Mouse (Mus musculus) C2C12 (cell line): ENCODE results near the gene Gna11. TPM values are rescaled to one million over a fixed set of nuclear protein-coding genes. Genes with fewer than 3 reads are reported as not detected.

Source experiments
- H3K27me3 ChIP-seq: one replicate; pipeline ENCODE4 v1.6.1; 2011; ENCODE audit not compliant: control insufficient read depth, insufficient read depth, insufficient read length
- H3K36me3 ChIP-seq: one replicate; pipeline ENCODE4 v1.6.1; 2011; ENCODE audit not compliant: control insufficient read depth, insufficient read depth
- H3K4me3 ChIP-seq: one replicate; pipeline ENCODE4 v1.5.1; 2011; ENCODE audit warnings: mild to moderate bottlenecking, control low read depth; ENCODE audit not compliant: poor library complexity, insufficient read depth, severe bottlenecking
- H3K79me2 ChIP-seq: one replicate; pipeline ENCODE4 v1.6.1; 2011; ENCODE audit not compliant: control insufficient read depth, insufficient read depth
- H3K79me3 ChIP-seq: one replicate; pipeline ENCODE4 v1.6.1; 2011; ENCODE audit warnings: low read depth, control low read depth
- H3ac ChIP-seq: one replicate; pipeline ENCODE3; 2011; ENCODE audit warnings: low read depth; ENCODE audit not compliant: control insufficient read depth, insufficient read length
- CEBPB ChIP-seq: IDR thresholded peaks from one replicate; pipeline ENCODE4 v1.6.1; 2011; ENCODE audit warnings: low read depth, mild to moderate bottlenecking, control low read depth, moderate library complexity
- CTCF ChIP-seq: IDR thresholded peaks from one replicate; pipeline ENCODE4 v1.5.1; 2011; ENCODE audit not compliant: control insufficient read depth, insufficient read depth, insufficient read length
- FOSL1 ChIP-seq: IDR thresholded peaks from one replicate; pipeline ENCODE4 v1.8.0; 2011; ENCODE audit warnings: mild to moderate bottlenecking, low read length; ENCODE audit not compliant: poor library complexity, insufficient read depth, severe bottlenecking
- MAX ChIP-seq: IDR thresholded peaks from one replicate; pipeline ENCODE4 v1.6.1; 2011; ENCODE audit warnings: mild to moderate bottlenecking, control low read depth
- MYOD1 ChIP-seq: IDR thresholded peaks from one replicate; pipeline ENCODE4 v1.6.1; 2011; ENCODE audit warnings: low read depth; ENCODE audit not compliant: control insufficient read depth, insufficient read length
- MYOG ChIP-seq: IDR thresholded peaks from one replicate; pipeline ENCODE4 v1.6.1; 2011; ENCODE audit not compliant: control insufficient read depth, insufficient read length; ENCODE audit errors: extremely low read depth
- USF1 ChIP-seq: IDR thresholded peaks from one replicate; pipeline ENCODE4 v1.6.1; 2011; ENCODE audit warnings: low read depth, mild to moderate bottlenecking, control low read depth, moderate library complexity
- polyA plus RNA-seq: library from polyadenylated mRNA; unstranded; fragments of >200 nt; fragmentation: generic; extraction: Trizol; gene quantifications from one replicate; pipeline ENCODE4 v1.2.1, GENCODE M21; 2012; ENCODE audit warnings: missing spikeins

Gene Gna11
- polyA plus RNA-seq, 1 experiment: 77.6 TPM

GRCm38 (mm10) chr10:81499250-81499901 is 45.6 kb downstream of the Gna11 start:
- Histone ChIP-seq H3K79me3 (peaks cover 16% of the 10 kb centered on the region), H3ac (no peak overlapping the region), H3K79me2 (peaks cover 18% of the 10 kb centered on the region), H3K4me3 (no peak overlapping the region), H3K27me3 (no peaks in the 10 kb centered on the region), H3K36me3 (no peaks in the 10 kb centered on the region)
- no peak for TF ChIP-seq MYOG
- no peak for TF ChIP-seq MYOD1
- TF ChIP-seq MAX: no peak
- TF ChIP-seq FOSL1: no peak
- TF ChIP-seq USF1: no peak
- no peak for TF ChIP-seq CTCF
- TF ChIP-seq CEBPB: no peak

DNA sequence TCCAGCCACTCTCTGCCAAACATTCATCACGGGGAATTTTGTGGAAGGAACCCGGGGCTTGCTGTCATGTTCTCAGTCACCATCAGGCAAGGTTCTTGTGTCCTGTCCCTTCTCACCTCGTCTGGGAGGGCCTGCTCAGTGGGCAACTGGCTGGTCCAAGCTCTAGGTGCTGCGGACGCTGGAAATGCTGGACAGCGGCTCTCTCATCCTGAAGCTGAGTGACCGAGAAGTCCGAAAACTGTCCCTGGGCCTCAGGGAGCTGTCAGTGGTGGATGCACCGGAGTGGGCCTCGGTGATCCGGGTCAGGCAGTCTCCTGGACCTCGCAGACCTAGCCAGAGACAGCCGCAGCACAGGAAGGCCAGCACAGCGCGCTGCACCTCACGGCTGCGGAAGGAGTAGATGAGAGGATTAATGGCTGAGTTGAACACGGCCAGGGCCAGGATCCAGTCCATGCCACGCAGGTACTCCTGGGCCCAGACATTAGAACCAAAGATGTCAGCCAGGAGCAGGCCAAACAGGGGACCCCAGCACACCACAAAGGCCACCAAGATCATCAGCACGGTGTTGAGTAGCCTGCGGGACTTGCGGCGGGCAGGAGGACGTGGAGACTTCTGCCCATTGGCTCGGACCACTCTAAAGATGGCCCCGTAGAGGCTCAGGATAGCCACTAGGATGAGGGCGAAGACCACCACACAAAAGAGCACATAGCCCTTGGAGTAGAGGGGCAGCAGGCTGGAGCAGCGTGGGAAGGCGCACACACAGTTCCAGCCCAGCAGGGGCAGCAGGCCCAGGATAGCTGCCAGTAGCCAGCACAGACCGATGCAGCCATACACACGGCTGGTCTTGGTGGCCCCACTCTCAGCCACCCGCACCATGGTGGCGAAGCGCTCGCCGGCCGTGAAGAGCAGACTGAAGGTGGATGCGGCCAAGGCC is 46.4 kb downstream of the Gna11 start:
- Histone ChIP-seq H3K79me3 (peaks cover 24% of the 10 kb centered on the region), H3K27me3 (no peaks in the 10 kb centered on the region), H3K36me3 (no peaks in the 10 kb centered on the region), H3K4me3 (no peak overlapping the region), H3ac (no peak overlapping the region), H3K79me2 (peaks cover 26% of the 10 kb centered on the region)
- TF ChIP-seq CTCF (no peak), FOSL1 (no peak), USF1 (no peak)

- H3ac ChIP-seq: no peak overlapping the region
- no peak overlapping the region for H3K4me3 ChIP-seq
- H3K36me3 ChIP-seq: peaks cover 6% of the 10 kb centered on the region
- H3K79me2 ChIP-seq: peaks cover 32% of the 10 kb centered on the region
- no peaks in the 10 kb centered on the region for H3K27me3 ChIP-seq
- H3K79me3 ChIP-seq: peaks cover 28% of the 10 kb centered on the region
- TF ChIP-seq FOSL1 (no peak), CTCF (no peak), MYOG (no peak), USF1 (no peak), MYOD1 (no peak), MAX (no peak), CEBPB (no peak)
Observed at GRCm38 (mm10) chr10:81497401-81498270, 47.4 kb downstream of the Gna11 start.

GRCm38 (mm10) chr10:81496969-81497368 is 48.0 kb downstream of the Gna11 start:
- Histone ChIP-seq H3ac (no peak overlapping the region), H3K27me3 (no peaks in the 10 kb centered on the region), H3K4me3 (peak overlapping the region; percentile 92), H3K79me2 (peaks cover 32% of the 10 kb centered on the region), H3K79me3 (peaks cover 28% of the 10 kb centered on the region), H3K36me3 (peaks cover 13% of the 10 kb centered on the region)
- TF ChIP-seq MYOD1: no peak
- no peak for TF ChIP-seq USF1
- TF ChIP-seq FOSL1: no peak

DNA sequence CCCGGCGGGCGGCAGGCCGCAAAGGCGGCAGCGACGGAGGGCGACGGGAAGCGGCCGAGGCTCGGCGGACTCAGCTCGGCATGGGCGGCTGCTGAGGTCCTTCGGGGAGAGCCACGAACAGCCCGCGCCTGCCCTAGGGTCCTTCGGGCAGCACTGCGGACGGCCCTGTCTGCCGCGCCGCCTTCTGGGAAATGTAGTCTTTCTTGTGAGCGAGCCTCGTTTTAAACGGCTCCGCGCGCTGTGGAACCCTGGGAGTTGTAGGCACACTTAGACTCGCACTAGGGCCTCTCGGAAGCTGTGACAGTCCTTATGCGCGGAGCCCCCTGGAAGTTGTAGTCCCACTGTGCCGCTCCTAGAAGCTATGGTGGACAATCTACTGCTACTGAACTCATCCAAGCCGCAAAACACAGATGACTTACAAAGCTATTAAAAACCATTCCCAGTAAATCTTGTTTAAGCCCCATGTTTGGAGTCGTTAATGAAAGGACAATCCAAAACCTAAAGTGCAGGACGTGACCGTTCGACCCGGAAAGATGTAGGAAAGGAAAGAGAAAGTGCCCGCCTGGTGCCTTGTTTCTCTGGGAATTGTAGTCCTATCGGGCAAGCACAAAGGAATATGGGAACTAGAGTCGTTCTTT is 48.6 kb downstream of the Gna11 start, which contains the start of gene Ncln:
Gene Ncln (minus strand): TSS at position 129 of the 638 bp plus-strand sequence.
- Histone ChIP-seq H3K4me3 (peak within 1 kb of the TSS; percentile 92), H3K36me3 (peaks cover 17% of the 10 kb centered on the region), H3K79me2 (peaks cover 32% of the 10 kb centered on the region), H3ac (peak within 1 kb of the TSS; percentile 96), H3K27me3 (no peaks in the 10 kb centered on the region), H3K79me3 (peaks cover 28% of the 10 kb centered on the region)
- TF ChIP-seq CTCF: no peak
- peak; percentile 99 for TF ChIP-seq MAX
